Mouse (Mus musculus): ENCODE results near the gene Akr1b10.
"Not testable (repeated sequence)": the region's sequence is repeated elsewhere in the genome, so short reads cannot be mapped to it uniquely, and the experiment has no call there.

Akr1b10 gene

GRCm38 (mm10) chr6:34384110-34384661 is at the start of gene Akr1b10:
Gene Akr1b10, plus strand, starts transcription at chr6:34384218.
- DNase-seq (ENCODE audit: low spot score in 2 of 2): peak; percentile 89 to 93

DNA sequence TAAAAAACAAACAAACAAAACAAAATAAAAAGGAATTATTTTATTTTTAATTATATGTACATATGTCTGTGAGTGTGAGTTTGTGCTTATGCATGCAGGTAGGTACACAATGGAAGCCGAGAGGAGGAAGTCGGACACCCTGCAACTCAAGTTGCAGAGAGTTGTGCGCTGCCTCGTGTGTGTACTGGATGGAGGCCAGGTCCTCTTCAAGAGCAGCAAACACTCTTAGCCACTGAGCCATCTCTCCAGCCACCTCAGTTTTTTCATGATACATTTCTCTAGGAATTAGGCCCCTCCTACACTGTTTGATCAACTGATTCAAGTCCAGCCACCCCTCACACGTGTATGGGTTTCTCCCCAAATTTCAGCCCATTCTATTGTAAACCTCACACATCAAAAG is 49.3 kb upstream of the Akr1b10 start:
- no peak for DNase-seq (ENCODE audit: low spot score in 2 of 2)

GRCm38 (mm10) chr6:34337799-34338198 is 46.2 kb upstream of the Akr1b10 start:
- DNase-seq (ENCODE audit: low spot score in 2 of 2): no peak

DNA sequence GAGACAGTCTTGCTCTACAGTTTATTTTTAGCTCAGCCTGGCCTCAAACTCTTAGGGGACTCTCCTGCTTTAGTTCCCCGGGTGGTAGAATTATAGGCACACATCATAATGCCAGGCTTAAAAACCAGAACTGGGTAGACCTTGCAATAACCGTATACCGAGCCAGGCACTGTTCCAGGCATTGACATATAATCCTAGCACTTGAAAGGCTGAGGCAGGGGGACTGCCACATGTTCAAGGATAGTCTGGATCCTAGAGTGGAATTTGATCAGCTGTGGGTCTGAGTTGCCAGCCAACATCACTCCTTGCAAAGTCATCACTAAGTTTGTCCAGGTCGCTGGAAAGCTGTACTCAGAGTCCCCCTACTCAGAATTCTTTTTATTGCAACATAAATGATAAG is 42.0 kb upstream of the Akr1b10 start:
- no peak for DNase-seq (ENCODE audit: low spot score in 2 of 2)

- DNase-seq (ENCODE audit: low spot score in 2 of 2): no peak
Observed at GRCm38 (mm10) chr6:34342476-34342875, 41.5 kb upstream of the Akr1b10 start.

DNA sequence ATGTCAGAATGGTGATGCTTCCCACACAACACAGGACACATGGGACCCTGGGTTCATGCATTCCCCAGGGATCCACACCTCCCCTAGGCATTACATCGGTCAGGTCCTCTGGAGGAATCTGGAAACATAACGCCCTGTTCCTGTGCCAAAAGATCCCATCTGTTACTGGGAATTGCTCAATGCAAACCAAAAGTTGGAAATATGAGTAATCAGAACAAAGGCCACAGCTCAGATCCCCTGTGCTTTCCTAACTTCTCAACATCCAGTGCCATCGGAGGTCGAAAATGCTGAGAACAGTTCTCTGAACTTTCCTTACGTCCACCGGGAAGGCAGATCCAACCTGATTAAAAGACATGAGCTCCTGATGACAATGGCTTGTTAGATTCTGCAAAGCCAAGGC is 40.6 kb upstream of the Akr1b10 start:
- no peak for DNase-seq (ENCODE audit: low spot score in 2 of 2)

DNA sequence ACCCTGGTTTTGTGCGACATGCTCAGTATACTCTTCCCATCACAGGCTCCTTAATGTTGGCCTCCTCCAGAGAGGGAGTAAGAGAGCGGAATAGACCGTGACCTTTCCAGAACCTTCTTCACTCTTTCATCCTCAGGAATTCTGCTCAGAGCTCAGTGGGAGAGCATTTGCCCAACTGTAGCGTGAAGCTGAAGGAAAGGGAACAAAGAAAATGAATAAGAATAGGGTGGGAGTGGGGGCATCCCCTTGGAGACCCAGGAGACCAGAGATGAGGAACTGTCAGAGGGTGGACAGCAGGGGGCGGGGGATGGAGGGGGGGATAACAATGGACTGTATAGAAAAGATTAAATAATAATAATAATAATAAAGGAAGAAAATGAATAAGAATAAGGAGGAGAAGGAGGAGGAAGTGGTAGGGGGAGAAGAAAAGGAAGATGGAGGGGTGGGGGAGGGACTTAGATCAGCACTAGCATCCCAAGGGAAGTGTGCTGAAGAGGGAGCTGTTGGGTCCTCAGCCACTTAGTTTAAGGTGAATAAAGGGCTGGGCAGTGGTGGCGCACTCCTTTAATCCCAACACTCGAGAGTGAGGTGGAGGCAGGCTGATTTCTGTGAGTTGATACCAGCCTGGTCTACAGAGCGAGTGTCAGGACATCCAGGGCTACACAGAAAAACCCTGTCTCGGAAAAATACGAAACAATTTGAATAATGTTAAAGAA is 39.7 kb upstream of the Akr1b10 start:
- DNase-seq (ENCODE audit: low spot score in 2 of 2): no peak

- DNase-seq (ENCODE audit: low spot score in 2 of 2): no peak
Observed at GRCm38 (mm10) chr6:34344935-34345334, 39.1 kb upstream of the Akr1b10 start.

DNA sequence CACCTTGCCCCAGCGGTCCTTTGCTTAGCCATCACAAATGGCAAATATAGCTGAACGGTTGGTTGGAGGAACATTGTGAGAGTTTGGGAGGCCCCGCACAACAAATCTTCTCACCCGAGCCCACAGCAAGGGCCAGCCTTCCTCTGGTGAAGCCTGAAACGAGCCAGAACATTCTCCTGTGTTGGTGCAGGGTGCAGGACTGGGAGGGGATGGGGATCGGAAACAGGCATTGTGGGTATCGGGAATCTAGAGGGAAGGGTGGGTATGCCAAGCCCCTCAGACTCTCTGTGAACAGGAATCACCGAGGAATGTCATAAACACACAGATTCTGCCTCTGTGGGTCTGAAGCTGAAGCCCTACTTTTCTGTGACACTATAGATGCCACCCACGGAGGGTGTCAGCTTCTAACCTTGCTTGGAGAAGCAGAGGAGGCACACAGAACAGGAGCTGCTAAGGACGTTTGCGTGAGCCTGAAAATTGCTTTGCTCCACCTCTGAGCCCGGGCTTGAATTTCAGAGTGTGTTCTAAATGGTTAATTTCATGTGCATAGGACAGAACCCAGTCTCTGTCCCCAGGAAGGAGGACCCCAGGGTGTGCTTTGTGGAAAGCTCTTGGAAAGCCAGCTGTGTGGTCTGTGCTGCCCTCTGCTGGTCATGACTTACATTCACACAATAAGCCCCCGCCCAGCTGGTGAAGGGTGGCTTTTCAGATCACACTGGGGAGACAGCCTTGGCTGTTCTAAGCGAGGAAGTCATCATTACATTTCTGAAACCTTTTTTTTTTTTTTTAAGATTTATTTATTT is 37.7 kb upstream of the Akr1b10 start:
- DNase-seq (ENCODE audit: low spot score in 2 of 2): peak; percentile 82 to 86

DNA sequence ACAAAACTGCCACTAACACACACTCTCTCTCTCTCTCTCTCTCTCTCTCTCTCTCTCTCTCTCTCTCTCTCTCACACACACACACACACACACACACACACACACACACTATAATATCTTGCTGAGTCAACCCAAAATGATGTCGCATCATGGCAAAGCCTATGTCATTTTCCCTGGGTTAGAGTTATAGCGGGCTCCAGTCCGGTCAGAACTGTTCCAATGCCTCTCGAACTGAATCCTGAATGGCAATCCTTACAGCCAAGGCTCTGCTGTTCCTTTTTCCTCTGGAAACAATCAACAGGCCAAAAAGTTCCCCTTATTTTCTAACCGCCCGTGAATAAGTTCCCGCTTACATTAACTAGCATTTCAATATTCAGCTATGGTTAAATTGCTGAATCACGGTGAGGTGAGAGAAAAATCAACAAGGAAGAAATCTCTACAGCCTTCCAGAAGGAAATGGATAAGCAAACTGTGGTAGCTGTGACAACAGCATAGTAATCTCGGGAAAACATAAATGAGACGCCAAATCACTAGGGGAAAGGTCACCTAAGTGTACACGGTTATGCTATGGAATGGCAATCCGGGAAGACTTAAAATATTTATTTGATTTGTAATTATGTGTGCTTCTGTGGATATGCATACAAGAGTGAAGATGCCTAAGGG is 33.9 kb upstream of the Akr1b10 start:
- DNase-seq (ENCODE audit: low spot score in 2 of 2): no peak

- DNase-seq (ENCODE audit: low spot score in 2 of 2): not testable (repeated sequence)
Observed at GRCm38 (mm10) chr6:34351481-34351880, 32.5 kb upstream of the Akr1b10 start.

DNA sequence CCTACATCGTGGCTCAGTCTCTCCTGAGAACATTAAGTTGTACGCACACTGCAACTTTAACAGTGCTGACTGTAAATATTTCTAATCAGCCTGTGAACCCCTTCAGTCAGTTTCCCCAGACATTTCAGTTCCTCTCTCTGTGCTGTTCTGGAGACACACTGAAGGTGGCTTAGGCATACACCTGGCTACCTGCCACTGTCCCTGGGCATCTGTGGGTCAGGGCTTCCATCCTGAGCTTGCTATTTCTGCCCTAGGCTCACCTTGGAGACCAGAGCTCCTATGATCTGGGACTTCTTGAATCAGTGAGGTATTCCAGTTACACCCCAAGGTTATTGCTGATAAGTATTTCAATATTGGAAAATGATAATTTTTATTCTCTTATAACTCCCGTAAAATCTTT is 31.6 kb upstream of the Akr1b10 start:
- DNase-seq (ENCODE audit: low spot score in 2 of 2): no peak

- no peak for DNase-seq (ENCODE audit: low spot score in 2 of 2)
Observed at GRCm38 (mm10) chr6:34353658-34354353, 30.2 kb upstream of the Akr1b10 start, which contains the start of gene Akr1b8. Gene Akr1b8, plus strand, starts transcription at chr6:34354119.

DNA sequence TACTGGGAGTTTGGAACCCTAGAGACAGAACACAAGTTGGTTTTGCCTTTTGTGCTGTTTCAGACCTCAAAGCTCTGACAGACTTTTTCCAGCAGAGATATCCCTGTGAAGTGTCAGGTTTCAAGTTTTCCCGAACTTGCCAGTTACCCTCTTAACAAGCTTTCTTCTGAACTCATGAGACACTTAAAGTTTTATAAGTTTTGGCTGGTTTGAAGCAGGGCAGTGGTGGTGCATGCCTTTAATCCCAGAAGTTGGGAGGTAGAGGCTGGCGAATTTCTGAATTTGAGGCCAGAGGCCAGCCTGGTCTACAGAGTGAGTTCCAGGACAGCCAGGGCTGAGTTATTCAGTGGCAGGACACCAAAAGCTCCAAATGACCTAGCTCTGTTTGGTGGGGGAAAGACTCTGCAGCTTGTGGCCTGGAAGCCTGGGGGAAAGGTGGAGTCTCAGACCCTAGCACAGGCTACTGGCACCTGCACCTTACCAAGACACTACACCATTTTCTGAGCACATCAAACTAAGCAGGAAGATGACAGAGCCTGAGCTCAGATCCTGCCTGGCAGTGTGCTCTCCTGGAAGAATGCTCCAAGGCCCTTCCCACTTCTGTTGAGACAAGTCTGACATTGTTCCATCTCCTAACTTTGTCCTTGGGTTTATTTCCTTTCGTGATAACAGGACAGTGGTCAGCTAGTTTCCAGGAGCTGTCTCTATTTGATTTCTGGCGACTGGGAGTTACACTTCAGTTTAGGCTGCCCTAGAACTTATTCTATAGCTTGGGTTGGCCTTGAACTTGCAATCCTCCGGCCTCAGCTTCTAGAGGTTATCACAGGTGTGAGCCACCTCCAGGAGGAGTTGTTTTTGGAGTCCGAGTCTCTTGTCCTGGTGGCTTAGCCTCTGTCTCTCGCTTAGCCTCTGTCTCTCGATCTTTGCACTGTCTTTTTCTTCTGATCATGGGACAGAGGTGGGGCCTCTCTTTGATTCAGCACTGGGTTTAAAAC is 29.4 kb upstream of the Akr1b10 start:
- DNase-seq (ENCODE audit: low spot score in 2 of 2): no peak

DNA sequence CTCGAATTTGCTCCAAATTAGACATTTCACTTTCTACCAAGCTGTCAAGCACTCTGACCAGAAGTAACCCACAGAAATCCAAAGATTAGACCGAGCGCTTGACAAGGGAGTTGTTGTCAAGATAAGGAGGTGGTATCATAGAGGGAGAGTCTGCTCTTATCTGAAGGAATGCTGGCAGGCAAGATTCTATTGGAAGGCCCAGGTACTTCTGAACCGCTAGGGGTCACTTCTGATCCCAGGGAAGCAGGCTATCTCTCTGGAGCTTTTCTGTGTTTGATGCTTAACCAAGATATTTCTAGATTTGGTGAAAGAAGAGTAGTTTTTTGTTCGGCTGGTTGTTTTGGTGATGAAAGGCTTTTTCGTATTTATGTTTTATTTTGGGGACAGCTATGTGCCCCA is 28.7 kb upstream of the Akr1b10 start:
- no peak for DNase-seq (ENCODE audit: low spot score in 2 of 2)

- no peak for DNase-seq (ENCODE audit: low spot score in 2 of 2)
Observed at GRCm38 (mm10) chr6:34355841-34356240, 28.2 kb upstream of the Akr1b10 start.

GRCm38 (mm10) chr6:34364217-34365136 is 19.5 kb upstream of the Akr1b10 start:
- DNase-seq (ENCODE audit: low spot score in 2 of 2): no peak

- DNase-seq (ENCODE audit: low spot score in 2 of 2): no peak
Observed at GRCm38 (mm10) chr6:34367998-34368397, 16.0 kb upstream of the Akr1b10 start.

- no peak for DNase-seq (ENCODE audit: low spot score in 2 of 2)
Observed at GRCm38 (mm10) chr6:34370081-34370480, 13.9 kb upstream of the Akr1b10 start.
